Mouse (Mus musculus) B cell, adult 2 months (primary cell): ENCODE results near the gene Aif1l.

Experiments
- DNase-seq, 2 experiments: peaks; one replicate each; pipeline ENCODE4 v3.0.0; 2022

Gene Aif1l

DNA sequence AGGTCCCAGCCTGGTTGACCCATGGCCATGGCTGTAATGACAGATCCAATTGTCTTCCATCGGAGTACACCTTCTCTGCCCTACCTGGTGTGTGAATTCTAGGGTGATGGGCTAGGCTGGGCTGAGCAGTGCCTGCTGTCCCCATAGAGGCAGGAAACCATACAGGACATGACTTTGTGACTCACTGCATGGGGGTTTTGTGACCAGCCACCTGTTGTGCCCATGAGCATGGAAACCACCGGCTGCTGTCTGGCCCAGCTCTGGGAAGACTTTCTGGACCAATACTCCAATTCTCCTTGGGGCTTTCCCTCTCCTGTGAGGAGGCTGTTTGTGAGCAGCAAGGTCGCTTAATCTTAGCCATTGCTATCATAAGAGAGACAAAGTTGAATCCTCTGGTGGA, 2.8 kb downstream of the Aif1l start:
- no peak for DNase-seq

DNA sequence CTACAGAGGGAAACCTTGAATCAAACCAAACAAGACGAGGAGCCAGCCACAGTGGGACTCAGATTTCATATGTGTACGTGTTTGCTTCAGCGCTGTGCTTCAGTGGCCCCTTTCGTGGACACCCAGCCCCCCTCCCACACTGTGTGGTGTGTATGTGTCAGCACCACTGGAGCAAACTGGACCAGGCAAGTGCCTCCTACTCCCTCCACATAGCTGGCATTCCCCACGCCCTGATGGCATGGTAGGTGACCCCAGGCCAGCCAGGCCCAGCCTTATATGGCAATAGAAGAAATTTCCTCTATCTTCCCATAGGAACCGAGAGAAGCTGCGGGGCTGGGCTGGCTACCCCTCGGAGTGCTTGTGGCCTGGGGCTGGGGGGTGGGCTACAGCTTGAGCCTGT, 3.7 kb downstream of the Aif1l start:
- no peak for DNase-seq

DNA sequence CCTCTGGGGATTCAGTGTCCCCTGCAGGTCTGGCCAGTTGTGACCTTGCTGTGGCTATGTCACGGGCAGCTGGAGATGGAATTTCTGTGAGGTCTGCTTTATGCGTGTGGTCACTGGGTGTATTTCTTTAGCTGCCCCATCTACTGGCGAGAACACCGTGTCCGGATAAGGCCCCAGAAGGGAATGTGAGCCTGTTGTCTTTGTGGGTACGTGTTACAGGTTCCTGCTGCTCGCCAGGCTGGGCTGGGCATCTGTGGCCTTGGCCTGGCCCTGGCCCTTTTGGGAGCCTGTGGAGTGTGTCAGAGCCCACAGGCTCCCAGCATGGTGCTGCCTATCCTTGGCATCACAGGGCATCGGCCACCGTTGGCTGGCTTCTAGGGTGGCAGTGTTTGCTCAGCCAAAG, 4.8 kb downstream of the Aif1l start:
- DNase-seq: no peak

DNA sequence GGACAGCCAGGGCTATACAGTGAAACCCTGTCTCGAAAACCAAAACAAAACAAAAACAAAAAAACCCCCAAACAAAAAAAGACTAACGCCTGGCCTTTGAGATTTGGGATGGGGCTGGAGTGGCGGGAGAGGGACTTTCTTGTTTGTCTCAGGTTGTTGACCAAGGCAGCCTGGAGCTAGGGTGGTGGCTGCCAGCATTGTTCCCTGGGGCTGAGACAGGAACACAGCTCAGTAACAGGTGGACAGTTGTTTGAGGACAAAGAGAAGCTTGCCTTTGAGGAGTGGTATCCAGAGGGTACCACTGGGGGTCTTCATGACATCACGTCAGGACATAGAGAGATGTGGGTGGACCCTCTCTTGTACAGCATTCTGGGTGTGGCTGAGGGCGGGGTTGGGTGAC, 5.7 kb downstream of the Aif1l start:
- DNase-seq: no peak

DNA sequence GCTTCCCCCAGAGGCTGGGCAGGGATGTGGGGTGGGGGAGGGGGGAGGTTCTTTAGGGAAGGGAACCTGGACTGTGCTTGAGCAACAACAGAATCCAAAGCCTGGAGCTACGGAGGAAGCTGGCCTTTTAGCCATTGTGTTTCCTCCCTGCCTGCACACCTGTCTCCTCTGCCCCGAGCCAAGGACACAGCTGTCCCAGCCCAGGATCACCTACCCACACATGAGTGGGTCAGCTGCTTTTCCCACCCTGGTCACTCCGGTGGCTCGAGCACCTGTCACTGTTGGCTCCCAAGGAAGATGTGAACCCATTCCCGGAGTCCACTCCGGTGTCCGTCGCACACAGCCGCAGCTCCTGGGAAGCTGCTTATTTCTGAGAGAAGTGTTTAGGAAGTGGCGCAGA, 7.3 kb downstream of the Aif1l start:
- DNase-seq: no peak

DNA sequence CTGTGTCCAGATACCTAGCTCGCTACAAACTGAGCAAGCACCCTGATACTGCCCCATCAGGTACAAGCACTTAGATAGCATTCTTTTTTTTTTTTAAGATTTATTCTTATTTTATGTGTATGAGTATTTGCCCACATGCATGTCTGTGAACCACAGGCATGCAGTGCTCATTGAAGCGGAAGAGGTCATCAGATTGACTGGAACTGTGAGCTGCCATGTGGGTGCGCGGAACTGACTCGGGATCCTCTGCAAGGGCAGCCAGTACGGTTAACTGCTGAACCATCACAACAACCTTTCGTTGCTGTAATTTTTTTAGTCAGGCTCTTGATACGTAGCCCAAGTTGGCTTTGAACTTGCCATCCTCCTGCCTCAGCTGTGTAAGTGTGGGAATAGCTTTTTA, 11.0 kb downstream of the Aif1l start:
- DNase-seq: no peak

DNA sequence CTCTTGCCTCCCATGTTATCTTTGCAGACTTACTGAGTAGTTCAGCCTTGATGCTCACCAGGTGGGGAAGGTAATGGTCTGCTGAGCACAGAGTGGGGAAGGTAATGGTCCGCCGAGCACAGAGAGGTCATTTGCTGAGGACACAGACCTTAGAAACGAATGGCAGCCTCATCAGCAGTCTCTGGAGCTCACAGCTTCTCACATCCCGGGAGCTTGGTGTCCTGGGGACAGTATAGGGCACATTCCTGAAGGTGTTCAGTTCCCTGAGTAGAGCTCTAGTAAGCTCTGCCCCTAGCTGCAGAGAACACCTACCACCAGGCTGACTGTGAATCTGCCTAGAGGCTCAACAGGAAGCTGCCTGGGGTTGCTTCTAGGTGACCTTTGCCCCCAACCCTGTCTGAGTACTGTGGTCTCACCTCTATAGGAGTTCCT, 11.9 kb downstream of the Aif1l start:
- no peak for DNase-seq

DNA sequence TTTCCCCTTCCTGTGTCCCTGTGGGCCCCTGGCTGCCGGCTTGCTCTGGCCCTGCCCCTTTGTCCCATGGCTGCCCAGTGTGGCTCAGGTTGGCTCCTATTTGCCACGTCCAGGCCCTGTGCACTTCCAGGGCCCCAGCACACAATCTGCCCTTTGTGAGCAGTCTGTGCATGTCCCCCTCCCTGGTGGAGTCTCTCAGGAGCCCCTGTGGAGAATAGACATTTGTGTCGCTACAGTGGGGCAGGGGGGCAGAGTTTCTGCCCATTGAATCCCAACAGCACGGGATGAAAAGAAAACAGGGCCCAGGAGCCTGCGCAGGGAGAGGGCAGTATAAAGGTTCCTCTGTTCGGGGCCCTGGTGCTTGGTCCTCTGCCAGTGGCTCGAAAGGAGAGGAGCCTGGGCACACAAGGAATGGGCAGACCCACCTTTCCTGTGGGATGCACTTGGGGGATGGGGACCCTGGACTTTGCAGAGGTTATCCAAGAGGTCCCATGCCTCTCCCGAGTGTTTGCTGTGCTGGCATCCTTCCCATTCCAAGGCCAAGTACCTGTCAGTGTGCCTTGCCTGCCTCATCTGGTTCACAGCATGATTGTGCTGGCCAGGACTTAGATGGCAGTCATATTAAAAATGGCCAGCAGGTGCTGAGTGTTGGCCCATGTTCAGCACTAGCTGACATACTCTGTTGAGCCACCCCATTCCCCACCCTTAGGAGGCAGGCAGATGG, 12.7 kb downstream of the Aif1l start:
- DNase-seq: no peak

DNA sequence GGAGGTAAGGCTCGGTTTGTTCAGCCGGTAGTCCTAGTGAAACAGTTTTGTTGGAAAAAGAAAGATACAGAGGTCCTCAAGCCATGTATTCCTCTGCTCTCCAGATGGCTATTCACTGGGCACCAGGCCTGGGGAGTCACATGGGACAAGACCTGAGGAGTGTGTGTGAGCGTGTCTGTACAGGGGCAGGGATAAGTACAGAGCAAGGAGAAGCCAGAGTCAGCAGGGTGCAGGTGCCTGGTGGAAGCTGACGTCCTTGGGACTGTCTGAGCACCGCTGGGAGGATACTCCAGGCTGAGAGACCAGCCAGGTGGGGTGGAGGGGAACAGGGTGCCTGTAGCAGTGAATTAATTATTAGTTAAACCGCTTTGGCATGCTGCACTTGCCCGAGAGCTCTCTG, 13.6 kb downstream of the Aif1l start:
- no peak for DNase-seq

DNA sequence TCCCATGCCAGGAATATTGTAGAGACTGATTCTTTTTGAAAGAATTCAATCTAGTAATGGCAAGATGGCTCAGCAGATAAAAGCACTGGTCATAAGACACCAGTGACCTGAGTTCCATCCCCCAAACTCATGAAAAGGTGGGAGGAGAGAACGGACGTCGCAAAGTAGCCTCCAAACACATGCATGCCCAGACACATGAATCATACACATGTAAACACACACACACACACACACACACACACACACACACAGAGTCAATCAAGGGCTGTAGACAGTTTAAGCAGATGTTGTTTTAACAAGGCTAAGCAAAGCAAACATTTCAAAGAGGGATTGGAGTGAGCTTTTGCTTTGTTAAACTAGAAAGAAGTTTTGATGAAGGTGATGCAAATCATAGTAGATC, 14.3 kb downstream of the Aif1l start:
- no peak for DNase-seq

DNA sequence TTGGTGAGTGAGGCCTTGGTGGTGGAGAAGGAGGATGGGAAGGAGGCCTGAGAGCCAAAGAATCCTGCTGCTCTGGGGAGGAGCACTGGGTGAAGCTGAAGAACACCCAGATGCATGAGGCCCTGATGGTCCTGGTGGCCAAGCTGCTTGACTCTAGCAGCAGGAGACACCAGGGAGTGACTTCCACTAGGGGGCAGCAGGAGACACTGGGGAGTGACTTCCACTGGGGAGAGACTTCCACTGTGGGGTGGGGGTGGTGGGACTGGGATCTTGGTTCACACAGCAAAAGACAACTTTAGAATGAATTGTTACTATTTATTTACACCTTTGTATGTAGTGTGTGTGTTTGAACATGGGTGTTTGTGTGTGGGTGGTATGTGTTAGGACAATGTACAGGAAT, 15.2 kb downstream of the Aif1l start:
- DNase-seq: peak; percentile 61 to 65

DNA sequence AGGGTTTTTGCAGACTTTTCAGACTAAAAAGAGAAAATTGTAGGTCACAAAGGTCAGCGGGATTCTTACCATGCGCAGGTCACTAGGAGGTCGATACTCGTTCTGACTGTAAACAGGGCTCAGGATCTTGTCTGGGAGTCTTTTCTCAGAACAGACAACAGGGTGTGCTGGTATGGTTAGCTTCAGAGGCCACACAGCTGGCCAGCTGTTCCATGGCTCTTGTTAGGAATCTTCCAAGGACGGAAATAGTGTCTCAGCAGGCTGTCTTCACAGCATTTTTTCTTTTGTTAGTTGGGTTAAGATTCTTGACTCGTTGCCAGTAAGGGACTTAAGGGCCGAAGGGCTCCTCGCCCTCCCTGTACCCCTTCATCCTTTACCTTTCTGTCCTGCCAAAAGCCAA, 16.9 kb downstream of the Aif1l start:
- no peak for DNase-seq

DNA sequence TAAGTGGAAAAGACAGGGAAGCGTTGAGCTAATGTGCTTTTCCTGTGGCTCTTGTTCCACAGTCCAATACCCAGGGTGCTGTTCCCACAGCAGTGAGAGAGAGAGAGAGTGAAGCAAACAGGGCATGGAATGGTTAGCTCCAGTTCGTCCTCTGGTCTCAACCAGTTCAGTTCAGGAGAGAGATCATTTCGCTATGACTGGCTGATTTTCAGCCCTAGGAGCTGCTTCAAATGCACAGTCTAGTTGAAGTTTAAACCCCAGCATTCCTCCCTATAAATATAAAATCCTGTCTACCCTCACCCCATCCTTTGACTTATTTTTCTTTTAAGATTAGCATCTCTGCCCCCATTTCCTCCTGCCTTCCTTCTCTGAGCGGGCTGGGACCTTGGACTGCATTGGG, 22.6 kb downstream of the Aif1l start:
- no peak for DNase-seq

DNA sequence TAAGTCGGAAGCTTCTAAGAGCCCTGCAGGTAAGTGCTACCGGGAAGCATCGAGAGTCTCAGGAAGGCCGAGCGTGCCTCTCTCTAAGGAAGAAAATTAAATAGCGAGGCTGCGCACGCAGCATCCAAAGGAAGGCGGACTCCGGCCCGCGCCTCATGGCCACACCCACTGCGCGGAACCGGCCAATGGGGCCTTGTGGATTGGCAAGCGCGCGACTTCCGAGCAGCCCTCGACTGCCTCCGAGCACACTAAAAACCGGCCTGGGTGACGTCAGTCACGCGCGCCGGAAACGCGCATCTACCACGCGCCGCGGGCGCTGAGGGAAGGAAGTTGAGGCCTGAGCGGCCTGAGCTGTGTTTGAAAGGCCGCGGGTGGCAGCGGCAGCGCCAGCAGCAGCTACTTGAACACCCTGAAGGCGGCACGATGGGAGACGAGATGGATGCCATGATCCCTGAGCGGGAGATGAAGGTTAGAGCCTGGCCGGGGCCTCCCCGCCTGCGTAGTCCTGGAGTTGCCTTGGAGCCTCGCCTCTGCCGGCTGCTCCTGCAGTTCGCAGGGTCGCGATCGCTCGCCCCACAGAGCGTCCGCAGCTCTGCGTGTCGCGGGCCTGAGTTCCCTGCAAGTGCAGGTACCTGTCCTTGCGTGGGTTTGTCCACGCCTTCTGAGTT, 24.3 kb downstream of the Aif1l start, which contains the start of gene Nup214:
Nup214 (plus strand) TSS at position 296 of the 668 bp plus-strand sequence.
- DNase-seq: peak; percentile 100

DNA sequence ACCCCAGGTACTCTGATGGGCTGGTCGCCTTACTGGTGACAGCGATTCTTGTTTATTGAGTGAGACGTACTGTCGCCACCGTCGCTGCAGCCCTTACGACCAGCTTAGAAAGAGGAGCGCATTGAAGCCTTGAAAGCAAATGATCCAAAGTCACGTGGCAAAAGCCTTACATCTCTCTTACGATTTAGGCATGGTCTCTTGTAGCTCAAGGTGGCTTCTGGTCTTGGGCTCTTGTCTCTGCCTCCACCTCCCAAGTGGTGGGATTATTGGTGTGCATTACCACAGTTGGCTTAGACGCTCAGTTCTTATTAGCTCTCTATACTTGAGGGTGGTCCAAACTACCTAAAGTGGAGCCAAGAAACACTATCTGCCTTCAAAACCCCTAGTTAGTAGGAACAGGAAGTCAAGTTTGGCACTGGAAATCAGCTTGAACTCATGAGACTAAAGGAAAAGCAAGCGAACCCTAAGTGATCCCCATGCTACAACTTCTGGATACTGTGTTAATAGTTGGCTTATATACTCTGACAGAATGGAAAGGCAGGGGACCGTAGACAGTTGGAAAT, 25.0 kb downstream of the Aif1l start:
- no peak for DNase-seq

DNA sequence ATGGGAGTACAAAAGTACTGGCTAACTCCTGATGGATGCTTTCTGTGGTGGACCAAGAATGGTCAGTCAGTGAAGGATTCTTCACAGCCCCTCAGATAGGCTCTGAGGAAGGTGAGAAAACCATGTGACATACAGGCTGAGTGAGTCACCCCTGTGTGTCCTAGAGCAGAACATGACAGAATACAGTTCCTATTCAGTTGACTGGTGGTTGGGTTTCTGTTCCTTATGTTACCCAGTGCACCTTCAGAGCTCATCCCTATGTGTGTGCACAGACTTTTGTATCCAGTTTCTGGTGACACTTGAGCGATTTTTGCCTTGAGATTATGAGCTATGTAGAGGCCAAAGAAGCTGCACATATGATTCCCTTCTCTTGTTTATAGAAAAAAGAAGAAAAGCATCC, 37.8 kb downstream of the Aif1l start:
- peak in 1 of 2 experiments; percentile 6 for DNase-seq

DNA sequence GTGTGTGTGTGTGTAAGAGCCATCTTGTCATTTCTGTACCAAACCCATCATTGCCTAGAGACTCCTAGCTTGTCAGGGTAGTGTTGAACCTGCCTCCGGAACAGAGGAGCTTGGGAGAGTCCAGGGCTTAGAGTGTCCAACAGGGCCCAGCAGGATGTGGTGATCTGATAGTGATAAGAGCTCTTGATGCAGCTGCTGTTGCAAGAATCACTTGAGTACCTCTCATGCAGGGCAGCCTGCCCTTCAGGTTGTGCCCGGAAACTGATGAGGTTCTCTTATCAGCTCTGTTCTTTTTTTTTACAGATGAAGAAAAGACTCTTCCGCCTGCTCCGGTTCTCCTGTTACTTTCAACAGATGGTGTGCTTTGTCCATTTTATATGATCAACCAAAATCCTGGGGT, 41.0 kb downstream of the Aif1l start:
- no peak for DNase-seq

DNA sequence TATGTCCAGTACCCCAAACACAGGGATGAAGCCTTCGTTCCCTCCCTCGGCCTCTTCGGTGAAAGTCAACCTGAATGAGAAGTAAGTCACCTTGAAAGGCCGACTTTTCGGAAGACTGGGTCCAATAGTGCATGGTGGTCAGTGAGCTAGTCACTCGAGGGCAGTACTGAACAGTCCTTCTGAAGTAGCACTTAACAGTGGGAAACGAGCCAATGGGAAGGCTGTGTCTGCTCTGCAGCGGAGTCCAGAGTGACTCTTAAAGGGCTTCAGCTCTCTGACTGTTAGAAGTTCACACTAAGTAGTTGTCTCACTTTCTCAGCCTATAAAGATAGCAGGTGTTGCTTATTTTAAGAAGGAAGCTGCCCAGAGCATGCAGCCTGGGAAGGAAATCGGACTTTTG, 45.0 kb downstream of the Aif1l start:
- DNase-seq: no peak

DNA sequence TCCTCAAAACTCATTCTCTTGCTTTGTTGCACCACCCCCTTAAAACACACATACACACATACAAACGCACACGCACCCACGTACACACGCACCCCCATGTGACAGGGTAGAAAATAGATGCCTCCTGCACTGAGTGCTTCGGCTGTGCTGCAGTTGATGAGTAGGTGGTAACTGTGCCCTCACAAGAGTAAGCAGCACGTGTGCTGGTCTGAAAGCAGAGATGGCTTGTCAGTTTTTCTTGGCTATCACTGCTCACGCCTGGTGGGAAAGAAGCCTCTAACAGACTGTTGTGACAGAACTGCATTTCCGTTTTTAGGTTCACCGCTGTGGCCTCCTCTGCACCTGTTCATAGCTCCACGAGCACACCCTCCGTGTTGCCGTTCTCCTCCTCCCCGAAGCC, 46.1 kb downstream of the Aif1l start:
- no peak for DNase-seq

DNA sequence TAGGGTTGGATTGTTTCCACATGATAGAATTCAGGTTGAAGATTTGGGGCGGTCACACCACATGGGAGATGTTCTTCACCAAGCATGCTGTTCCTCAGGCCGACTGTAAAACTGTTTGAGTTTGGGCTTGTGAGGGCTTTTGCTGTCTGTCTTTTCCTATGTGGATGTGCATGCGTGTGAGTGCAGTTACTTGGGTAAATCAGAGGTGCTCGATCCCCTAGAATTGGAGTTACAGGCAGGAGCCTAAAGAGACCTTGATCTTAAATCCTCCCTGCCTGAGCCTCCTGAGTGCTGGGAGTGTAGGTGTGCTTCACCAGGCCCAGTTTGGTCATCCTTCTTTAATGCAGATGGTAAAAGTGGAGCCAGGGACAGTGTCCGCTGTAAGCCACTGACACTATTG, 47.6 kb downstream of the Aif1l start:
- DNase-seq: no peak

DNA sequence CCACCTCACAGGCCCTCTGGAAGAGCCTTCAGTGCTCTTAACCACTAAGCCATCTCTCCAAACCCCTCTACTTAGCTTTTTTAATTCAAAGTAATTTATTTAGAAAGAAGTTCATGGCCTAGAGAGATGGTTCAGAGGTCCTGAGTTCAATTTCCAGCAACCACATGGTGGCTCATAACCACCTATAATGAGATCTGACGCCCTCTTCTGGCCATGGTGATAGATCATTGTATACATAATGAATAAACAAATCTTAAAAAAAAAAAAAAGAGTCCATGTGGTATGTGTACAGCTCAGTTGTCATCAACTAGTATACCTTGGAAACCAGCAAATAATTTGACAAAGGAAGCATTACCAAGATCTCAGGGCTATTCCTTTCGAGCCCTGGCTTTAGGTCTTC, 48.5 kb downstream of the Aif1l start:
- peak; percentile 9 to 24 for DNase-seq

DNA sequence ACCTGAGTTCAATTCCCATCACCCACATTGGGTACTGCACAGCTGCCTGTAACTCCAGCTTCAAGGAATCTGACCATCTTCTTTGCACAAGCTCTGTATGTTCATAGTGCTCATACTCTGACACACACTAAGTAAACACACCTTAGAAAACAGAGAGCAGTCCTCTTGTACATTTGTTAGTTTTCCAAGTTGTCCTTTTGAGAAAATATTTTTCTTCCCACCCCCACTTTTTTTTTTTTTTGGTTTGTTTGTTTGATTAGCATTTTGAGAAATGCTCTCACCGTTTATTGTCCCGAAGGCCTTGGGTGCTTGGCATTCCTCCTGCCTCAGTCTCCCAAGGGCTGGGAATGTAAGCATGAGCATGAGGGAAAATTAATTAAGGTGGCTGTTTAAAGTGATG, 58.4 kb downstream of the Aif1l start:
- no peak for DNase-seq

DNA sequence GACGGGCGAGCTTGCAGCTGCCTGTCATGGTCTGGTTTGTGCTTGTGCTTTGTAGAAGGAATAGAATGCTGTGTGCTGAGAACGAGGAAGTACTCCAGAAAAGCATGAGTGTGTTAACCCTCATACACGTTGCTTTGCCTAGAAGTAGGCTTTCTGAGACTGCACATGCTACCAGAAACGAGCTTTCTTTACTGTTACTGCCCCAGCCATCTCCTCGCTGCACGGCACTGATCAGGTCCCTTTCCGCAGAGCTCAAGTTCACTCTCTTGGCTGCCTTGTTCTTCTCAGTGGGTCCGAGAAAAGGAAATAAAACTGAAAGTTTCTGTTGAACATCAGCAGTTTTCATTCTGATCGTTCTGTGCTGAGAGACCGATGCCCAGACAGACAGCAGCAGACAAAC, 58.8 kb downstream of the Aif1l start:
- no peak for DNase-seq

DNA sequence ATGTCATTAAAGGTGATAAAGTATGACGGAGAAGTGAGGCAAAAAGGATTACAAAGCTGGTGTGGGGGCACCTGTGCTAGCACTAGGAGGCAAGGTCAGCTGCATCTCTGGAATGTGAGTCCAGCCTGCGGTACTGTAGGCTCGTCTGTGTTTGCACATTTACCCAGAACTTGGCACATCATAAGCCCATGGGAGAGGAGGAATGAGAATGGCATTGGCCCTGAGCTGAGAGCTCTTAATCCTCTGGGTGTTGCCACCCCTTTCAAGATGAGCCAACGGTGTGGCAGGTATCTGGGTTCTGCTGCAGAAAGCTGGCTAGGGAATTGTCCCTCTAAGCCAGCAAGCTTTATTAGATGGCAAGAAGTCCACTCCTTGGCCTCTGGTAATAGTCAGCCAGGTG, 69.8 kb downstream of the Aif1l start:
- no peak for DNase-seq

DNA sequence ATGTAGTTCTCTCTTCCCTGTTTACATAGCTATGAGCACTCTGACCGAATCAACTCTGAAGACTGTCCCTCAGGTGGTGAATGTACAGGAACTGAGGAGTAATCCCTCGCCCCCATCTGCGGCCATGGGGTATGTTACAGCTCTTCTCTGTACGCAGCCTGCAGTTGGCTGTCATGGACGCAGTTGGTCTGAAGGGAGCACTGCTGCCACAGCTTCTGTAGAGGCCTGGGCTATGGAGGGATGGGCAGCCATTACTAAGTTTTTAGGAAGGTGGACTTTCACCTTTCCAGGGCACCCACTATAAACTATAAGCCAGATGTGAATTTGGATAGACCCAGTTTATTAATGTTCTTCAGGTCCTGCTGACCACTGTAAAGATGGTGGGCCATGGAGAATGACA, 70.3 kb downstream of the Aif1l start:
- no peak for DNase-seq
